Mouse (Mus musculus): ENCODE results near the gene Tal1.

DNA sequence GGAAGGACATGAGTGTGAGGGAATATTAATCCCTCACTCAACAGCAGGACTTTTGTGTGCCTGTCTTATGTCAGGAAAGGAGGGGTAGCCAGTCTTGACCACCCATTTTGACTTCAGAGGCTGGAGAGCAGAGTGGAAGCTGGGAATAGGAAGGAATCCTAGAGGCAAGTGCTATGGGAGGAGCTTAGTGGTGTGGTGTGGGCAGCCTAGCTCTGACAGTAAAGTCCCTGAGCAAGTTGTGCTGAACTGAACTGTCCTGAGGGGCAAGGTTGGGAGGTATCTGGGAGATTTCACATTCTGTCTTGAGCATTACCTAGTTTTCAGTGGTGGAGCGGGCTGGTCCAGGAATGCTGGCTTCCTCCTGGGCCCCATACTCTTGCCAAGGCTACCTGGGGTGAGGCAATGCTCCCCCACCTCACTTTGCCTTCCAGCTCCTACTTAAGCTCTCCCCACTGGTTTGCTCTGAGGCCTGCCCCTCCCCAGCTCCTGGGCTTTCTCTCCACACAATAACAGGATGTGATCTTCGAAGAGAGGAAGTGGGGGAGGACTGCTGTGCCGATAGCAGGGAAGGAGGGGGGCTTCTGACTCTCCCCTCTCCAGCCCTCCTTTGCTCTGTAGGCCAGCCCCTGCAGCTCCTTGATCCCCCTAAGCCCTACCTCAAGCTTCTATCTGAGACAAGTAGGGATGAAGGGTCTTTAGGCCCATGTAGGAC lies 19.1 kb downstream of the Tal1 start:
- no peak for TF ChIP-seq CTCF (IDR thresholded peaks at IDR 0.05; ENCODE audit: low read depth)
- TF ChIP-seq EP300 (IDR thresholded peaks at IDR 0.05; ENCODE audit: low read depth): 0 out of 2 replicates have a peak, but pooled peaks have one; percentile 63

Data from heart, postnatal 0 days (tissue).